Mouse (Mus musculus) hindbrain, embryonic 15.5 days (tissue): ENCODE results near the gene Aldh3b1. TPM values are rescaled to one million over a fixed set of nuclear protein-coding genes. Genes with fewer than 3 reads are reported as not detected.

Experiments
- ATAC-seq: fragments of 200-750 bp; cut with Nextera tagmentation; 2 replicates; pipeline ENCODE4 v1.8.0; 2017; ENCODE audit warnings: low read depth, moderate number of reproducible peaks, moderate TSS enrichment; ENCODE audit not compliant: low FRiP score
- H3K27ac ChIP-seq: fragments of 300-500 bp; sonication (generic); replicated peaks from 2 replicates; pipeline ENCODE4 v1.5.1; 2015; ENCODE audit warnings: mild to moderate bottlenecking, inconsistent platforms
- H3K27me3 ChIP-seq: fragments of 300-500 bp; sonication (generic); 2 replicates; pipeline ENCODE4 v1.6.1; 2015; ENCODE audit warnings: control low read depth, inconsistent platforms
- H3K36me3 ChIP-seq: fragments of 300-500 bp; sonication (generic); 2 replicates; pipeline ENCODE4 v1.6.1; 2015; ENCODE audit warnings: control low read depth, inconsistent platforms
- H3K4me1 ChIP-seq: fragments of 300-500 bp; sonication (generic); replicated peaks from 2 replicates; pipeline ENCODE4 v1.6.1; 2015; ENCODE audit warnings: control low read depth, inconsistent platforms
- H3K4me2 ChIP-seq: fragments of 300-500 bp; sonication (generic); 2 replicates; pipeline ENCODE4 v1.6.1; 2015; ENCODE audit warnings: moderate library complexity, mild to moderate bottlenecking, inconsistent platforms
- H3K4me3 ChIP-seq: fragments of 300-500 bp; sonication (generic); 2 replicates; pipeline ENCODE4 v1.5.1; 2015; ENCODE audit warnings: mild to moderate bottlenecking, inconsistent platforms
- H3K9ac ChIP-seq: fragments of 300-500 bp; sonication (generic); 2 replicates; pipeline ENCODE4 v1.6.1; 2015; ENCODE audit warnings: inconsistent platforms
- H3K9me3 ChIP-seq: fragments of 300-500 bp; sonication (generic); 2 replicates; pipeline ENCODE4 v1.6.1; 2016; ENCODE audit warnings: control low read depth, inconsistent platforms
- WGBS: fragments of 180-500 bp; shearing (Covaris S2); methylation state at CpG from one replicate; pipeline ENCODE4 v1.1.7; 2015; 5-methylcytosine and 5-hydroxymethylcytosine counted together
- polyA plus RNA-seq: library from polyadenylated mRNA; unstranded; fragments of >200 nt; fragmentation: Nextera tagmentation; extraction: Ambion mirVana; gene quantifications from 2 replicates; pipeline ENCODE4 v1.2.1, GENCODE M21; 2015

Aldh3b1 gene
- polyA plus RNA-seq, 1 experiment from 2014 or later, result 2.7 TPM

DNA sequence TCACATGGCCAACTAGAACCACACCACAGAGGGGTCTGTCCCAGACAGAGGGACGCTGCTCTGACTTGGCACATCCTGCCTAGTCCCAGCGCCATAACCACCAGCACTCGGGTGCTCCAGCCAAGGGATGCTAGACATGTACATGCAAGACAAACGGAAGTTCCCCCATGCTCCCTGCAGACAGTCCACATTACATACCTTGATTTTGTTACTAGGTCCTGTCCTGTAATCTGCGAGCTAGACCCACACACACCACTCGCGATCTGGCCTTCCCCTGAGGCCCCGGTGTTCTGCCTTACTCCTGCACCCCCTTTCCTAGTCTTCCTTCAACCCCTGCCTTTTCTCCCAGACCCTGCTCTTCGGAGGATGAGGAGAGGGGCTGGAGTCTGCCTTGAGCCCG is 23.3 kb downstream of the Aldh3b1 start:
- no peak for ATAC-seq
- Histone ChIP-seq H3K9me3 (no peaks in the 10 kb centered on the region), H3K27ac (0 out of 2 replicates have a peak overlapping the region, but pooled peaks have one; percentile 16), H3K4me2 (peak overlapping the region; percentile 74), H3K27me3 (0 out of 2 replicates have a peak, but pooled peaks cover 3% of the 10 kb centered on the region), H3K9ac (peak overlapping the region; percentile 51), H3K4me3 (peak overlapping the region; percentile 43), H3K36me3 (peaks cover 16% of the 10 kb centered on the region), H3K4me1 (peaks cover 22% of the 10 kb centered on the region)
- 49% methylated on average over 10 of the region's 10 CpGs for WGBS

DNA sequence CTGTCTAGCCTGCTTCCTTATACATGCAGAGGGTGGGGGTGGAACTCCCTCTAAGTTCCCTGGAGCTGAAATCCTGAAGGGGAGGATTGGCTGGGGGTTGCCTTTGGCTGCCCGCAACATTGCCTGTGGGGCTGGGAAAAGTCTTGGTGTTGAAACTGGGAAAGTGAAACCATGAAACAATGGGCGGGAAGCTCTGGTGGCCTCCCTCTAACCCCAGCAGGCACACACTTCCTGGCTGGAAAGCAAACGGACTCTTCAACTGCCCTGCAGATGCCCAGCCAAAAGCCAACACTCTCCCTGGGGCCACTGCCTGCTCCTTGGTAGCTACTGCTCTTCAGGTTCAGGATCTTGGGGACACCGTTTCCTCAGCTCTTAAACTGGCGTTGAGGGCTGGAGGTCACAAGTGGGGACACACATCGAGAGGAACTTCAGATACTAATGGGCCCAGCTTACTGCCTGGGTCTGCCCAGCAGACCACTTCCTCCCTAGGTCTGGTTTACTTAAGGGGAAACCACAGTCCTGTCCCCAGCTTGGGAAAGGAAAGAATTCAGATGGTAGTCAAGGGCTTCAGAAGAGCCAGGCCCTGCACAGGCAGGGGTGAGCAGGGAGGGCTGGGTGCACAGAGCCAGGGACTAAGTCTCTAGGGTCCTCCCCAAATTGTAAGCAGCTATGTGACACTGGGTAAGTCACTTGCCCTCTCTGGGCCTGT is 24.2 kb downstream of the Aldh3b1 start:
- H3K4me3 ChIP-seq, result no peak overlapping the region; the same call in 1 of the 2 replicates
- peaks cover 18% of the 10 kb centered on the region for H3K4me1 ChIP-seq
- peak overlapping the region; percentile 74 for H3K4me2 ChIP-seq
- no peak overlapping the region for H3K9ac ChIP-seq
- peak overlapping the region; percentile 59 for H3K27ac ChIP-seq
- H3K36me3 ChIP-seq, result peaks cover 16% of the 10 kb centered on the region
- H3K9me3 ChIP-seq, result no peaks in the 10 kb centered on the region
- ATAC-seq, result no peak
- 0 out of 2 replicates have a peak, but pooled peaks cover 3% of the 10 kb centered on the region for H3K27me3 ChIP-seq
- 61% methylated on average over 6 of the region's 6 CpGs for WGBS

DNA sequence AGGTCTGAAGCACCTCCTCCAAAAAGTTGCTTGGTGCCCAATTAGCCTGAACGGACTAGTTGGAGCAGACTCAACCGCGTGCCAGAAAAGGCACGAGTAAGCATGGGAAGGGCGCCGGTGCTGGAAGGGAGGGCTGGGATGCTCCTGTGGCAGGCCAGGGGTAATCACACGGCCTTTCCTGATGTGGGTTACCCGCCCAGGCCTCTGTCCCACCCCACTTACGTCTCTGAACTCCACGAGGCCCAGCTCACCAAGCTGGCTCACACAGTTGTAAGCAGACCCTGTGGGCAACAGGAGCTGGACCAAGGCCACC is 25.3 kb downstream of the Aldh3b1 start:
- WGBS, result 63% methylated on average over 10 of the region's 10 CpGs
- H3K4me3 ChIP-seq, result no peak overlapping the region
- peaks cover 6% of the 10 kb centered on the region for H3K36me3 ChIP-seq
- no peak overlapping the region for H3K9ac ChIP-seq
- peaks cover 18% of the 10 kb centered on the region for H3K4me1 ChIP-seq
- H3K27ac ChIP-seq, result no peak overlapping the region
- no peak for ATAC-seq
- no peaks in the 10 kb centered on the region for H3K9me3 ChIP-seq
- H3K27me3 ChIP-seq, result 0 out of 2 replicates have a peak, but pooled peaks cover 3% of the 10 kb centered on the region
- H3K4me2 ChIP-seq, result 0 out of 2 replicates have a peak overlapping the region, but pooled peaks have one; percentile 4

DNA sequence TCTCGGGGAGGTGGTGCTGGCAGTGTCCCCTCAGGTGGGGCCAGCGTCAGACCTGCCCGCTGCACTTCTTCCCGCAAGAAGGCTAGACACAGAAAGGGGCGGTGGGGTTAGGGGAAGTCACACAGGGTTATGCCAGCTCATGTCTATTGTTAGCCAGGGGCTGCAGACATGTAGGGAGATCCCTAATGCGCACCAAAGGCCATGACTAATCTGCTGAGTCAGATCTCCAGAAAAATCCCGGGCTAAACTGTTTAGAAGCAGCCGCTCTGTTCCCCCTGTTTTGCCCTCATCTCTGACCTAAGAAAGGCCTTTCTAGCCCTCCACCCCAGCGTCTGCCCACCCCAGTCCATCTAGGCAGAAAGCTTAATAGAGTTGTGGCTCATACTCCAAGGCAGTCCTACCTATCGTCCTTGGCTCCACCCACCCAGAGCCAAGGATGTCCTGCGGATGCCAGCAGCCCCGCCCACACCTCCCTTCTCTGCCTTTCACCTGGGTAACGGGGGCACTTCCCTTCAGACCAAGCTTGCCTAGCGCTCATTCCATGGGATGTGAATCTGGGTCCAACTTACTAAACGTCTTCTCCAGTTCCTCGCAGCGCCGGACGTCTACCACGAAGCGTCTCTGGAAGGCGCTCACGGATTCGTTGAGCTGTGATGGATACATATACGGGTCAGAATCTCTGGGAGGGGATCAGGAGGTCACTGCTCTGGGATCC is 25.8 kb downstream of the Aldh3b1 start:
- WGBS, result 63% methylated on average over 25 of the region's 25 CpGs
- peaks cover 18% of the 10 kb centered on the region for H3K4me1 ChIP-seq
- H3K4me2 ChIP-seq, result no peak overlapping the region
- no peaks in the 10 kb centered on the region for H3K9me3 ChIP-seq
- 0 out of 2 replicates have a peak, but pooled peaks cover 3% of the 10 kb centered on the region for H3K27me3 ChIP-seq
- H3K27ac ChIP-seq, result no peak overlapping the region
- ATAC-seq, result no peak
- peaks cover 5% of the 10 kb centered on the region for H3K36me3 ChIP-seq
- H3K9ac ChIP-seq, result no peak overlapping the region
- H3K4me3 ChIP-seq, result no peak overlapping the region

GRCm38 (mm10) chr19:3902966-3903365 is 26.6 kb downstream of the Aldh3b1 start:
- Histone ChIP-seq H3K4me1 (peaks cover 18% of the 10 kb centered on the region), H3K9ac (no peak overlapping the region), H3K4me3 (no peak overlapping the region), H3K4me2 (no peak overlapping the region), H3K27me3 (0 out of 2 replicates have a peak, but pooled peaks cover 3% of the 10 kb centered on the region), H3K27ac (no peak overlapping the region), H3K36me3 (no peaks in the 10 kb centered on the region), H3K9me3 (no peaks in the 10 kb centered on the region)
- ATAC-seq, result no peak
- WGBS, result 74% methylated on average over 12 of the region's 12 CpGs

- no peak overlapping the region for H3K9ac ChIP-seq
- WGBS, result 95% methylated on average over 4 of the region's 4 CpGs
- H3K27me3 ChIP-seq, result no peaks in the 10 kb centered on the region
- 0 out of 2 replicates have a peak, but pooled peaks cover 7% of the 10 kb centered on the region for H3K36me3 ChIP-seq
- no peak for ATAC-seq
- no peak overlapping the region for H3K4me2 ChIP-seq
- H3K4me1 ChIP-seq, result 0 out of 2 replicates have a peak, but pooled peaks cover 15% of the 10 kb centered on the region
- H3K27ac ChIP-seq, result no peak overlapping the region
- no peaks in the 10 kb centered on the region for H3K9me3 ChIP-seq
- H3K4me3 ChIP-seq, result no peak overlapping the region
Observed at GRCm38 (mm10) chr19:3899618-3900017, 30.0 kb downstream of the Aldh3b1 start.

- no peak overlapping the region for H3K4me3 ChIP-seq
- no peak overlapping the region for H3K9ac ChIP-seq
- H3K4me2 ChIP-seq, result no peak overlapping the region
- 0 out of 2 replicates have a peak, but pooled peaks cover 15% of the 10 kb centered on the region for H3K4me1 ChIP-seq
- H3K27me3 ChIP-seq, result no peaks in the 10 kb centered on the region
- H3K36me3 ChIP-seq, result peaks cover 13% of the 10 kb centered on the region; the same call in 1 of the 2 replicates
- H3K27ac ChIP-seq, result no peak overlapping the region
- 83% methylated on average over 7 of the region's 7 CpGs for WGBS
- H3K9me3 ChIP-seq, result no peaks in the 10 kb centered on the region
- no peak for ATAC-seq
Observed at GRCm38 (mm10) chr19:3898952-3899351, 30.7 kb downstream of the Aldh3b1 start.

DNA sequence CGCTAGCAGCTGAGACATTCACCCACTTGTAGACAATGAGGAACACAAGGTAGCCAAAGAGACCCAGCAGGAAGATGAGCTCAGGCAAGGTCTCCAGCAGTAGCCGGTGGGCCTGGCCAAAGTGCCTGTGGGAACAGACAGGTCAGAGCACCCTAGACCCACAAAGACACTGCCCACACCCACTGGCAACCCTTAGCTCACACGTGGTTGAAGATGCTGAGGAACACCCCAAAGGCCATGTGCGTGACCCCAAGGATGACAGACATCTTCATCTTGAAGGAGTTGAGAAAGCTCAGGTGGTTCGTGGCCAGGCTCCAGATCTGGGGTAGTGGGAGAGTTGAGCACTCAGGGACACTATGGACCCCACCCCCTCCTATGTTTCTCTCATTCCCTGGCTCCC is 32.1 kb downstream of the Aldh3b1 start:
- Histone ChIP-seq H3K9ac (no peak overlapping the region), H3K4me1 (0 out of 2 replicates have a peak, but pooled peaks cover 15% of the 10 kb centered on the region), H3K4me3 (no peak overlapping the region), H3K27ac (no peak overlapping the region), H3K9me3 (no peaks in the 10 kb centered on the region), H3K27me3 (no peaks in the 10 kb centered on the region), H3K36me3 (peaks cover 26% of the 10 kb centered on the region), H3K4me2 (no peak overlapping the region)
- ATAC-seq, result no peak
- WGBS, result 85% methylated on average over 5 of the region's 5 CpGs

DNA sequence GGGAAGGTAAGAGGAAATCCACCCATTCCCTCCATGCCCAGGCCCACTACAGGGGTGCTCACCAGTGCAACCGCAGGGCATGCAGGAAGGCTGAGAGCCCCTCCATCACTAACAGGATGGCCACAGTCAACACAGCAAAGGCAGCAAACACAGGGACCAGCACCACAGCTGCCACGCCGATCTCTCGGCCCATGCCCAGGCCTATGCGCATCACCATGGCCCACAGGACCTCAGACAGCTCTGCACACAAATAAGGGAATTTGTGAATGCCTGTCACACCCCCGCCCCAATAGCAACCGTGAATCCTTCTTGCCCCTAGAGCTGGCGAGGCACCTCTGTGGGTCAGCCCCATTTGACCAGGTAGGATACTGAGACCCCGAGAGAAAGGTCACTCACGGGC is 33.4 kb downstream of the Aldh3b1 start:
- Histone ChIP-seq H3K4me1 (0 out of 2 replicates have a peak, but pooled peaks cover 15% of the 10 kb centered on the region), H3K9me3 (no peaks in the 10 kb centered on the region), H3K4me3 (no peak overlapping the region), H3K27me3 (no peaks in the 10 kb centered on the region), H3K36me3 (peaks cover 33% of the 10 kb centered on the region), H3K27ac (peak overlapping the region; percentile 75; the same call in 1 of the 2 replicates), H3K9ac (no peak overlapping the region), H3K4me2 (no peak overlapping the region)
- 92% methylated on average over 10 of the region's 10 CpGs for WGBS
- ATAC-seq, result no peak

- no peak overlapping the region for H3K4me3 ChIP-seq
- WGBS, result 10% methylated on average over 3 of the region's 3 CpGs
- no peak overlapping the region for H3K4me2 ChIP-seq
- H3K4me1 ChIP-seq, result 0 out of 2 replicates have a peak, but pooled peaks cover 15% of the 10 kb centered on the region
- no peaks in the 10 kb centered on the region for H3K27me3 ChIP-seq
- H3K27ac ChIP-seq, result peak overlapping the region; percentile 75
- no peaks in the 10 kb centered on the region for H3K9me3 ChIP-seq
- no peak overlapping the region for H3K9ac ChIP-seq
- peaks cover 42% of the 10 kb centered on the region for H3K36me3 ChIP-seq
- peak; percentile 89 for ATAC-seq
Observed at GRCm38 (mm10) chr19:3895171-3895631, 34.4 kb downstream of the Aldh3b1 start.

GRCm38 (mm10) chr19:3894294-3894693 is 35.3 kb downstream of the Aldh3b1 start:
- 86% methylated on average over 2 of the region's 2 CpGs for WGBS
- Histone ChIP-seq H3K36me3 (peaks cover 49% of the 10 kb centered on the region), H3K4me1 (0 out of 2 replicates have a peak, but pooled peaks cover 15% of the 10 kb centered on the region), H3K27me3 (no peaks in the 10 kb centered on the region), H3K9me3 (no peaks in the 10 kb centered on the region), H3K9ac (no peak overlapping the region), H3K4me2 (no peak overlapping the region), H3K4me3 (no peak overlapping the region), H3K27ac (peak overlapping the region; percentile 75; the same call in 1 of the 2 replicates)
- ATAC-seq, result no peak

- ATAC-seq, result no peak
- Histone ChIP-seq H3K4me1 (0 out of 2 replicates have a peak, but pooled peaks cover 15% of the 10 kb centered on the region), H3K27me3 (no peaks in the 10 kb centered on the region), H3K4me3 (no peak overlapping the region), H3K36me3 (peaks cover 56% of the 10 kb centered on the region), H3K4me2 (no peak overlapping the region), H3K9me3 (no peaks in the 10 kb centered on the region), H3K9ac (no peak overlapping the region), H3K27ac (no peak overlapping the region)
- 88% methylated on average over 4 of the region's 4 CpGs for WGBS
Observed at GRCm38 (mm10) chr19:3893545-3894116, 36.0 kb downstream of the Aldh3b1 start.
